Mouse (Mus musculus) olfactory bulb, adult 2 months (tissue): Measurements from ENCODE around the gene Pigu.
A peak's percentile ranks its signal among the peaks of the same experiment; 100 is the strongest.

Source experiments
- CTCF ChIP-seq: fragments of 200-500 bp; IDR thresholded peaks from 2 replicates; pipeline ENCODE4 v1.5.1; 2012; ENCODE audit warnings: low read depth, mild to moderate bottlenecking, low read length, moderate library complexity; ENCODE audit not compliant: insufficient read depth
- POLR2A ChIP-seq: fragments of 200-500 bp; IDR thresholded peaks from 2 replicates; pipeline ENCODE4 v1.6.1; 2012; ENCODE audit warnings: mild to moderate bottlenecking, low read depth, low read length, moderate library complexity; ENCODE audit not compliant: insufficient read depth

DNA sequence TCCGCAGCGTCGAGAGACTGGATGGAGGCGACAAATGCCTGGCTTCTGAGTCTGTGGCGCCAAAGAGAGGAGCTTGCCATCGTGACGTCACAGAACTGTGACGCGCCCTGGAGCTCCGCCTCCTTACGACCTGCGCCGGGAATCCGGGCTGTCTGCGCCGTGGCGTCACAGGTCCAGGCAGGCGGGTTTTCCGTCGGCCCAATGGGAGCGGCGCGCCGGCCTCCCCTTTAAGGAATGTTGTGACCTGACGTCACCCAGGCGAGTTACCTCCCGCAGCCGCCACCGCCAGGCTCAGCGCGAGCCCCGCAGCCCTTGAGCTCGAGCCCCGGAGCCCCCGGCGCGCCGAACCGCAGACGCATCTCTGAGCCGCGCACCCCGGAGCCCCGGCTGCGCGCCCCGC, 81.0 kb downstream of the Pigu start, which contains the start of gene Map1lc3a:
- no peak for TF ChIP-seq CTCF
- TF ChIP-seq POLR2A = peak; percentile 71
